Mouse (Mus musculus): ENCODE data around the gene Ywhag. TPM values are rescaled to one million over a fixed set of nuclear protein-coding genes. Genes with fewer than 3 reads are reported as not detected.

Gene Ywhag
- total RNA-seq, 2 experiments from 2014 or later = 289 to 303 TPM

GRCm38 (mm10) chr5:135892589-135893351 lies 41.6 kb downstream of the Ywhag start:
- Histone ChIP-seq H3K27ac (peak overlapping the region; percentile 56), H3K4me3 (no peak overlapping the region)
- TF ChIP-seq CTCF (IDR thresholded peaks at IDR 0.05) = no peak
- intact Hi-C loops (cut with DNase I) = no loop called here
- DNase-seq = peak; percentile 80

- no peak for TF ChIP-seq CTCF (IDR thresholded peaks at IDR 0.05)
- no peak overlapping the region for H3K27ac ChIP-seq
- intact Hi-C loops (cut with DNase I) = no loop called here
Observed at GRCm38 (mm10) chr5:135890920-135891319, 43.5 kb downstream of the Ywhag start.

GRCm38 (mm10) chr5:135890323-135890722 lies 44.1 kb downstream of the Ywhag start:
- no peak for DNase-seq
- no peak for TF ChIP-seq CTCF (IDR thresholded peaks at IDR 0.05)
- intact Hi-C loops (cut with DNase I) = no loop called here
- no peak overlapping the region for H3K4me3 ChIP-seq
- no peak overlapping the region for H3K27ac ChIP-seq

More at GRCm38 (mm10) chr5:135890920-135891319, 43.5 kb downstream of the Ywhag start:
- no peak overlapping the region for H3K4me3 ChIP-seq
- no peak for DNase-seq

- peak; percentile 2; the same call in 1 of the 2 replicates for TF ChIP-seq CTCF (IDR thresholded peaks at IDR 0.05)
- DNase-seq = peak; percentile 57
- Histone ChIP-seq H3K4me3 (peak overlapping the region; percentile 84), H3K27ac (peak overlapping the region; percentile 96)
- intact Hi-C loops (cut with DNase I) = no loop called here
Observed at GRCm38 (mm10) chr5:135888405-135889215, 45.8 kb downstream of the Ywhag start.

GRCm38 (mm10) chr5:135887675-135888102 lies 46.7 kb downstream of the Ywhag start, which contains the start of gene Hspb1:
Hspb1 (plus strand) TSS chr5:135887919.
- peak; percentile 95 for DNase-seq
- Histone ChIP-seq H3K27ac (peak within 1 kb of the TSS; percentile 96), H3K4me3 (peak within 1 kb of the TSS; percentile 84)
- intact Hi-C loops (cut with DNase I) = no loop called here
- TF ChIP-seq CTCF (IDR thresholded peaks at IDR 0.05) = no peak

GRCm38 (mm10) chr5:135884641-135885040 lies 49.8 kb downstream of the Ywhag start:
- Histone ChIP-seq H3K27ac (no peak overlapping the region), H3K4me3 (no peak overlapping the region)
- intact Hi-C loops (cut with DNase I) = no loop called here
- no peak for DNase-seq
- TF ChIP-seq CTCF (IDR thresholded peaks at IDR 0.05) = no peak

- Histone ChIP-seq H3K4me3 (peak overlapping the region; percentile 41), H3K27ac (peak overlapping the region; percentile 86)
- no peak for TF ChIP-seq CTCF (IDR thresholded peaks at IDR 0.05)
- peak; percentile 95 for DNase-seq
- intact Hi-C loops (cut with DNase I) = loop anchor here (5.0 kb wide), 1 partner anchor 183 kb away; no protein-coding TSS in a partner anchor
Observed at GRCm38 (mm10) chr5:135879449-135880158, 54.8 kb downstream of the Ywhag start.

- intact Hi-C loops (cut with DNase I) = loop anchor here (5.0 kb wide), 1 partner anchor 184 kb away; no protein-coding TSS in a partner anchor
- Histone ChIP-seq H3K4me3 (peak overlapping the region; percentile 68), H3K27ac (peak overlapping the region; percentile 86)
- DNase-seq = peak; percentile 70
- peak; percentile 79 for TF ChIP-seq CTCF (IDR thresholded peaks at IDR 0.05)
Observed at GRCm38 (mm10) chr5:135877831-135878231, 56.6 kb downstream of the Ywhag start.

- peak overlapping the region; percentile 68 for H3K4me3 ChIP-seq
- DNase-seq = peak; percentile 75
Observed at GRCm38 (mm10) chr5:135877180-135877579, 57.2 kb downstream of the Ywhag start.

GRCm38 (mm10) chr5:135873753-135874152 lies 60.7 kb downstream of the Ywhag start:
- intact Hi-C loops (cut with DNase I) = no loop called here
- Histone ChIP-seq H3K27ac (no peak overlapping the region), H3K4me3 (no peak overlapping the region)
- TF ChIP-seq CTCF (IDR thresholded peaks at IDR 0.05) = no peak
- no peak for DNase-seq

More at GRCm38 (mm10) chr5:135877180-135877579, 57.2 kb downstream of the Ywhag start:
- intact Hi-C loops (cut with DNase I) = loop anchor here (5.0 kb wide), 1 partner anchor 185 kb away; no protein-coding TSS in a partner anchor
- H3K27ac ChIP-seq = peak overlapping the region; percentile 86
- peak; percentile 75 for TF ChIP-seq CTCF (IDR thresholded peaks at IDR 0.05)

- no peak overlapping the region for H3K27ac ChIP-seq
- DNase-seq = no peak
- TF ChIP-seq CTCF (IDR thresholded peaks at IDR 0.05) = no peak
- intact Hi-C loops (cut with DNase I) = no loop called here
- H3K4me3 ChIP-seq = no peak overlapping the region
Observed at GRCm38 (mm10) chr5:135872996-135873395, 61.4 kb downstream of the Ywhag start.

GRCm38 (mm10) chr5:135870505-135870904 lies 63.9 kb downstream of the Ywhag start:
- Histone ChIP-seq H3K4me3 (no peak overlapping the region), H3K27ac (no peak overlapping the region)
- intact Hi-C loops (cut with DNase I) = no loop called here
- DNase-seq = no peak
- TF ChIP-seq CTCF (IDR thresholded peaks at IDR 0.05) = no peak
